Mouse (Mus musculus) left cerebral cortex, adult 18-20 months (tissue): ENCODE results near the gene Pramel1. TPM values are rescaled to one million over a fixed set of nuclear protein-coding genes. Genes with fewer than 3 reads are reported as not detected.

Experiments
- total RNA-seq, 2 experiments: library from RNA; stranded (reverse); gene quantifications; 2 replicates each; pipeline ENCODE4 v1.2.3; 2021

The Pramel1 gene
- total RNA-seq, 2 experiments from 2014 or later, result not detected

Other genes starting within 250 kb of the Pramel1 start
- gene Prdm2, start 181.4 kb upstream of the Pramel1 start, total RNA-seq, result 10 to 100 TPM; 44.1 to 45.1 TPM
- 10 to 100 TPM; 15.2 to 16.0 TPM for gene Pdpn, start 94.9 kb upstream of the Pramel1 start, total RNA-seq
- gene Lrrc38, start 44.7 kb upstream of the Pramel1 start, total RNA-seq, result 1 to 10 TPM; 1.4 to 2.3 TPM
- 10 to 100 TPM; 14.0 to 14.8 TPM for gene Pramef8, start 18.0 kb downstream of the Pramel1 start, total RNA-seq
- not detected for gene Oog4, start 55.9 kb downstream of the Pramel1 start, total RNA-seq
- gene Gm13043, start 116.9 kb downstream of the Pramel1 start, total RNA-seq, result not detected
- not detected for gene Gm13040, start 141.5 kb downstream of the Pramel1 start, total RNA-seq
- not detected for gene BC080695, start 157.3 kb downstream of the Pramel1 start, total RNA-seq
- gene Gm13057, start 157.3 kb downstream of the Pramel1 start, total RNA-seq, result not detected
- gene Gm13083, start 220.6 kb downstream of the Pramel1 start, total RNA-seq, result not detected